Mouse (Mus musculus): Measurements from ENCODE around the gene Mogat2. TPM values are rescaled to one million over a fixed set of nuclear protein-coding genes. Genes with fewer than 3 reads are reported as not detected.

Mogat2 gene
- not detected for polyA plus RNA-seq (2021)

DNA sequence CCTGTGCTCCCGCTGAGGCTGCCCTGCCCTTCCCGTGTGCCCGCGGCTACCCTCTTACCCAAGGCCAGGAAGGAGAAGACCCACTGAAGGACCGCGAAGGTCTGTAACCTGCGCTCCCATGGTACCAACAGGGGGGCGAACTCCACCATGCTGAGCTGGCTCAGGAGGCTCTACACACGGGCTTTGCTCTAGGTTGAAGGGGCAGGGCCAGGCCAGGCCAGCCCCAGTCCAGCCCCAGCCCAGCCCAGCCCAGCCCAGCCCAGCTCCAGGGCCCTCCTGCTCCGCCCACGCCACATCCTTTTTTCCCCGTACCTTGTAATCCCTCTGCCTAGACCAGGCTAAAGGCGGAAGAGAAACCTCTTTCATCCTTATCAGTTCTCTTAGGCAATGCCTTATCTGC is at the start of gene Mogat2:
Gene Mogat2, minus strand, starts transcription at position 203 of the 400 bp plus-strand sequence.
- TF ChIP-seq CTCF (IDR thresholded peaks at IDR 0.05), result no peak
- POLR2A ChIA-PET, result no interaction called here
- in situ Hi-C loops (cut with MboI; ENCODE audit: low pct_unique_long_range_greater_than_20kb), result no loop called here
- ATAC-seq (no peak), DNase-seq (ENCODE audit: low read depth, low spot score) (no peak)
- H3K27me3 ChIP-seq, result peaks cover 12% of the 10 kb centered on the region
- CTCF ChIA-PET, result no interaction called here

GRCm38 (mm10) chr7:99287287-99287686 is 48.9 kb upstream of the Mogat2 start:
- CTCF ChIA-PET, result no interaction called here
- POLR2A ChIA-PET, result no interaction called here
- in situ Hi-C loops (cut with MboI; ENCODE audit: low pct_unique_long_range_greater_than_20kb), result no loop called here
- ATAC-seq (no peak), DNase-seq (ENCODE audit: low read depth, low spot score) (no peak)
- H3K27me3 ChIP-seq, result no peaks in the 10 kb centered on the region
- TF ChIP-seq CTCF (IDR thresholded peaks at IDR 0.05), result no peak

DNA sequence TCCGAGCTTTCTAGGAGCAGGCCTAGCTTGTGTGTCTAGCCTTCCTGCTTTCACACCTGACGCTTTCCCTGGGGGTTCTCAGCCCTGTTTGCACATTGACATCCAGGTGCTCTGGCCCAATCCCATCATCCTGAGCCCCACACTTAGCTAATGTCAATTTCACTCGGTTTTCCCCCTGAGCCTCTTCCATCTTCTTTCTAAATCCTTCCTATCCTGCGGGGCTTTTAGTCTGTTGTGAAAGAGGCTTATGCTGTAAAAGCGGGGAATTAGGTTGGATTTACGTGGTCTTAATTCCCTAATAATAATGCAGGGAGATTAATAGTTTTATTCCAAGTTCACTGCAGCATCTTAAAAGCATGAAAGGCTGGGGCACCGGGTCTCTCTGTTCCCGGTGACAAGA is 41.2 kb upstream of the Mogat2 start:
- in situ Hi-C loops (cut with MboI; ENCODE audit: low pct_unique_long_range_greater_than_20kb), result no loop called here
- no peak for ATAC-seq
- no peak for TF ChIP-seq CTCF (IDR thresholded peaks at IDR 0.05)
- DNase-seq (ENCODE audit: low read depth, low spot score), result no peak
- CTCF ChIA-PET, result no interaction called here
- POLR2A ChIA-PET, result no interaction called here
- no peaks in the 10 kb centered on the region for H3K27me3 ChIP-seq

DNA sequence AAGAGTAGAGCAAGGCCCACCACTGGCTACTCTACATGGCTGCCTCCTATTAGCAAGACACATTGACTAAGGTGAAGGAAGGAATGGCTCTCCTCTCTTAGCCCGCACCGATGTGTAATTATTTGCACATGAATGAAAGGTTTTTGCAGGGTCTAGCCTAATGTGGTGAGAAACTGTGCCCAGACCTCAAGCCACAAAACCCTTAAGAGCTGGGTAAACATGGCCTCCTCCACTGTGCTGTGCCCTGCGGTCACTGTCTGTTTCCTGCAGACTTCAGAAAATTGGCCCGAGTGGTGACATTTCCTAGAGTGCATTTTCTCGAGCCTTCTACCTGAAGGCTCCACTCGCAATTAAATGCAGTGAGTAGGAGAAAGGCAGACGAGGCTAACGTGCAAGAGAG is 39.9 kb upstream of the Mogat2 start:
- CTCF ChIA-PET, result no interaction called here
- ATAC-seq (no peak), DNase-seq (ENCODE audit: low read depth, low spot score) (no peak)
- no peak for TF ChIP-seq CTCF (IDR thresholded peaks at IDR 0.05)
- in situ Hi-C loops (cut with MboI; ENCODE audit: low pct_unique_long_range_greater_than_20kb), result no loop called here
- POLR2A ChIA-PET, result no interaction called here
- no peaks in the 10 kb centered on the region for H3K27me3 ChIP-seq

DNA sequence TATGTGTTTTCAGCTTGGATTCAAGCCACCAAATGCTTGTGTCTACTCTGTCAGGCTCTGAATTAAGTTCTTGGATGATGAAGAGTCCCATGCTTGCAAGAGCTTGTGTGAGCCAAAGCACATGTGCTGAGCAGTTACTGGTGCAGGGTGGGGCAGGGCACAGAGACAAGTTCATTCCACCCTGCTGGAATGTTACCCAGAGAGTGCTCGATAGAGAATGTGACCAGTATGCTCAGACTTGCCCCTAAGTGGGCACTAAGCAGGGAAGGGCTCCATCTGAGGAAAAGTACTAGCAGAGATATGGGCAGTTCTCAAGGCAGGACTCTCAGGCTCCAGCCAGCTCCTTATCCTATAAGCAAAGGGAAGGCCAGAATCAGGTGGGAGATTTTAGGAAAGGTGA is 38.3 kb upstream of the Mogat2 start:
- ChIA-PET CTCF (interaction anchor here (0.8 kb wide), 1 partner anchor 18 kb away, joined by 4 read pairs; no protein-coding TSS in a partner anchor), POLR2A (no interaction called here)
- TF ChIP-seq CTCF (IDR thresholded peaks at IDR 0.05), result no peak
- no peak for ATAC-seq
- in situ Hi-C loops (cut with MboI; ENCODE audit: low pct_unique_long_range_greater_than_20kb), result no loop called here
- no peak for DNase-seq (ENCODE audit: low read depth, low spot score)
- H3K27me3 ChIP-seq, result no peaks in the 10 kb centered on the region

DNA sequence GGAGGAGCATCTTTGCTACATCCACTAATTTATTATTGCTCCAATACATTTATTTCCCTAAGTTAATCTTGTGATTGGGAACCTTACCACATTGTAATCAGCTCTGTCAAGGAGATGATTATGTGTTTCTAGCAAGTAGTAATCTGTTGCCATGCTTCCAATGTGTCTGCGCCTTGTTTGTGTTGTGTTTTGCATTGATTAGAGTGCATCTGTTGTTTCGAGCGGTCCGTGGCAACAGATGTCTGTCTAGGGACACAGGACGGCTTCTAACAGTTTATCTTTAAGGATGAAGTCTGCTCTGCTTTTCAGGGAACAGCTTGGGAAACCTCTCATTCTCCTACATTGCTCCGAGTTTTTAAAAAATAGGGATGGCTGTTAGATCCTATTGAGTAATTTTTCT is 36.7 kb upstream of the Mogat2 start:
- ChIA-PET CTCF (no interaction called here), POLR2A (no interaction called here)
- in situ Hi-C loops (cut with MboI; ENCODE audit: low pct_unique_long_range_greater_than_20kb), result no loop called here
- DNase-seq (ENCODE audit: low read depth, low spot score) (no peak), ATAC-seq (no peak)
- H3K27me3 ChIP-seq, result no peaks in the 10 kb centered on the region
- TF ChIP-seq CTCF (IDR thresholded peaks at IDR 0.05), result no peak

DNA sequence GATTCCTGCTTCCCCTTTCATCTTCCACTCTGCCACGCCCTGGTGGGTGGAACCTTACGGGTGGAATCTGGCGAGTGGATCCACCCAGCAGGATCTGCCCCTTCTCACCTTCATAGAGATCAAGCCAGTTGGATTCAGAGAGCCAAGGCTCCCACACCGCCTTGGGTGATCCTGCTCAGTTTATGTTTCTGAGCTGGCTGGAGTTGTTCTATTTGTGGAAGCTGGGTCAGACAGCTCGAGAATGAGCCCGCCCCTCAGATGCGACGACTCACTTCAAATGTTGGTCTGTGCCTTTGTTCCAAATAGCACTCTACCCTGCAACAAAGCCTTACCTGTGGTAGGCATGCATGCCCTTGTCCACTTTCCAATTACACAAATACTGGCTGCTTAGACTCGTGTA is 33.2 kb upstream of the Mogat2 start:
- no peak for TF ChIP-seq CTCF (IDR thresholded peaks at IDR 0.05)
- DNase-seq (ENCODE audit: low read depth, low spot score) (no peak), ATAC-seq (no peak)
- ChIA-PET POLR2A (no interaction called here), CTCF (no interaction called here)
- no peaks in the 10 kb centered on the region for H3K27me3 ChIP-seq
- in situ Hi-C loops (cut with MboI; ENCODE audit: low pct_unique_long_range_greater_than_20kb), result no loop called here

- DNase-seq (ENCODE audit: low read depth, low spot score) (no peak), ATAC-seq (peak; percentile 36)
- H3K27me3 ChIP-seq, result no peaks in the 10 kb centered on the region
- POLR2A ChIA-PET, result no interaction called here
- in situ Hi-C loops (cut with MboI; ENCODE audit: low pct_unique_long_range_greater_than_20kb), result no loop called here
- CTCF ChIA-PET, result interaction anchor here (1.2 to 1.4 kb wide), 2 partner anchors 20 to 118 kb away, joined by 4 read pairs; no protein-coding TSS in a partner anchor
- TF ChIP-seq CTCF (IDR thresholded peaks at IDR 0.05), result no peak
These were observed 30.8 kb upstream of the Mogat2 start for GRCm38 (mm10) chr7:99268951-99269945.

- no peak for TF ChIP-seq CTCF (IDR thresholded peaks at IDR 0.05)
- no peaks in the 10 kb centered on the region for H3K27me3 ChIP-seq
- DNase-seq (ENCODE audit: low read depth, low spot score) (no peak), ATAC-seq (peak; percentile 44)
- CTCF ChIA-PET, result no interaction called here
- POLR2A ChIA-PET, result no interaction called here
- in situ Hi-C loops (cut with MboI; ENCODE audit: low pct_unique_long_range_greater_than_20kb), result no loop called here
These were observed 30.1 kb upstream of the Mogat2 start for GRCm38 (mm10) chr7:99268506-99268900.

GRCm38 (mm10) chr7:99267897-99268505 is 29.6 kb upstream of the Mogat2 start:
- ATAC-seq (peak; percentile 54), DNase-seq (ENCODE audit: low read depth, low spot score) (no peak)
- ChIA-PET POLR2A (no interaction called here), CTCF (no interaction called here)
- H3K27me3 ChIP-seq, result no peaks in the 10 kb centered on the region
- no peak for TF ChIP-seq CTCF (IDR thresholded peaks at IDR 0.05)
- in situ Hi-C loops (cut with MboI; ENCODE audit: low pct_unique_long_range_greater_than_20kb), result no loop called here

DNA sequence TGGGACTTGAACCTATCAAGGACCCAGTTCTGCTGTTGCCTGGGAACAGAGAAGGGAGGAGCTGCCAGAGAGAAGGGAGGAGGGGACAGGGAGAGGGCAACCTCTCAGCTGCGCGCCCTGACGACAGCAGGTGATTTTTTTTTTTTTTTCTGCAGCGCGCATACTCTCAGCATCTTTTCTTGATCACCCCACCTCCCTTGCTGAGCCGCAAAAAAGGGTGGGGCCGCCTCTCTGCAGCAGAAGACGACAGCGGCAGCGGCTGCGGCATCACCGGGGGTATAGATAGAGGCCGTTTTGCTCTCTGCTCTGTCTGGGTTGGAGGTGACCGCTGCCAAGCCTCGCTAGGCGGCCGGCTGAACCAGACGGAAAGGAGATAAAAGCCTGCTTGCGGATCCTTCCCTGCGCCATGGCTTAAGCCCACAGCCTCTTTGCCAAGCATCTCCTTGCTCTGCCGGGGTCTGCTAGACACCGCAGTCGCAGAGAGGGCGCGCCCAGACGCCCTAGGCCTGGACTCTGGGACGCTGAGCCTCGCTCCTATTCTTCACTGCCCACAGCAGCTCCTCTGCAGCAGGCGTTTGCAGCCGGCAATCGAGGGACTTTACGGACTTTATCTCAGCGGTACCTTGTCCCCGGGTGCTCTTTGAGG is 29.0 kb upstream of the Mogat2 start, which contains the start of gene Map6:
Gene Map6, plus strand, starts transcription at position 197 of the 646 bp plus-strand sequence.
- ChIA-PET POLR2A (no interaction called here), CTCF (interaction anchor here (0.6 kb wide), 1 partner anchor 197 kb away, joined by 4 read pairs; no protein-coding TSS in a partner anchor)
- ATAC-seq, result no peak
- no peaks in the 10 kb centered on the region for H3K27me3 ChIP-seq
- in situ Hi-C loops (cut with MboI; ENCODE audit: low pct_unique_long_range_greater_than_20kb), result no loop called here
- no peak for DNase-seq (ENCODE audit: low read depth, low spot score)
- TF ChIP-seq CTCF (IDR thresholded peaks at IDR 0.05), result no peak
